Comparison of ENCODE assay signal across 8 mouse cellular contexts in genomic region chr13:34095542-34096435, GRCm38 (mm10). TPM values are rescaled to one million over a fixed set of nuclear protein-coding genes. Genes with fewer than 3 reads are reported as not detected.
DNase-seq lines count a peak whose midpoint lies in the region.

No protein-coding gene starts in this region.

- DNase-seq in cerebellum, adult 11-12 months: peak; percentile 30
- no peak for DNase-seq in cerebellum, postnatal 36 days
- peak; percentile 97 for DNase-seq in brain, adult 2 months (ENCODE audit: low read depth, low spot score)
- peak; percentile 80 to 88 for DNase-seq in frontal cortex, postnatal 36 days (ENCODE audit: low spot score in 2 of 2)
- DNase-seq in layer of hippocampus, adult 9-11 months: peak; percentile 95
- peak; percentile 79 for DNase-seq in naive thymus-derived CD4-positive, alpha-beta T cell, adult 2 months (ENCODE audit: low read depth)
- no peak for DNase-seq in adrenal gland, postnatal 36 days
- no peak for DNase-seq in gastrocnemius, postnatal 4 days (ENCODE audit: low spot score in 2 of 2)

RNA-seq across cellular contexts. Expression of gene Tubb2a, which starts 18.0 kb away (rescaled TPM):
- 10 to 100 TPM; 24.6 to 42.9 TPM for total RNA-seq in adrenal gland, postnatal 36 days (2021)
- total RNA-seq in gastrocnemius, postnatal 4 days (2021): 100 to 1,000 TPM in 1 of 2 experiments, 10 to 100 TPM in 1; 99.9 to 117 TPM

RNA-seq across cellular contexts. Expression of gene Tubb2b, which starts 34.5 kb away (rescaled TPM):
- 1 to 10 TPM; 1.4 to 2.2 TPM for total RNA-seq in adrenal gland, postnatal 36 days (2021)
- total RNA-seq in gastrocnemius, postnatal 4 days (2021): 10 to 100 TPM; 74.8 to 91.5 TPM

RNA-seq across cellular contexts. Expression of gene Bphl, which starts 58.4 kb away (rescaled TPM):
- 10 to 100 TPM; 89.7 to 98.7 TPM for total RNA-seq in adrenal gland, postnatal 36 days (2021)
- total RNA-seq in gastrocnemius, postnatal 4 days (2021): 10 to 100 TPM; 23.2 to 34.9 TPM

Comparison
In these comparisons a context has a peak if more than half of its experiments do, and no peak if none do; other contexts are left out.
1. DNase-seq: peak in cerebellum, adult 11-12 months (single experiment), brain, adult 2 months (single experiment), frontal cortex, postnatal 36 days (2 of 2), layer of hippocampus, adult 9-11 months (single experiment) and naive thymus-derived CD4-positive, alpha-beta T cell, adult 2 months (single experiment); none in cerebellum, postnatal 36 days (0 of 2), adrenal gland, postnatal 36 days (0 of 2) and gastrocnemius, postnatal 4 days (0 of 2).
2. RNA of gene Tubb2b, which starts 34.5 kb away (total RNA-seq): 74.8 to 91.5 TPM in gastrocnemius, postnatal 4 days; 1.4 to 2.2 TPM in adrenal gland, postnatal 36 days; every median in the first group is over 10 times any median in the second.